Mouse (Mus musculus) left cerebral cortex, postnatal 10 days (tissue): ENCODE measurements around the gene Foxn1. TPM values are rescaled to one million over a fixed set of nuclear protein-coding genes. Genes with fewer than 3 reads are reported as not detected.

ENCODE experiments used
- DNase-seq, 2 experiments: peaks; one replicate each; pipeline ENCODE4 v3.0.0; 2021 to 2022; ENCODE audit warnings: low spot score in 2 of 2, mixed read lengths in 1 of 2; ENCODE audit errors: extremely low spot score in 1 of 2
- intact Hi-C: fragments of 180-260 bp; cut with DNase I; formaldehyde crosslinking; loops from one replicate; pipeline ENCODE4 v1.15.1; 2025
- total RNA-seq, 2 experiments: library from RNA; stranded (reverse); gene quantifications; 2 replicates each; pipeline ENCODE4 v1.2.3; 2021

The Foxn1 gene
- total RNA-seq, 2 experiments from 2014 or later: not detected

DNA sequence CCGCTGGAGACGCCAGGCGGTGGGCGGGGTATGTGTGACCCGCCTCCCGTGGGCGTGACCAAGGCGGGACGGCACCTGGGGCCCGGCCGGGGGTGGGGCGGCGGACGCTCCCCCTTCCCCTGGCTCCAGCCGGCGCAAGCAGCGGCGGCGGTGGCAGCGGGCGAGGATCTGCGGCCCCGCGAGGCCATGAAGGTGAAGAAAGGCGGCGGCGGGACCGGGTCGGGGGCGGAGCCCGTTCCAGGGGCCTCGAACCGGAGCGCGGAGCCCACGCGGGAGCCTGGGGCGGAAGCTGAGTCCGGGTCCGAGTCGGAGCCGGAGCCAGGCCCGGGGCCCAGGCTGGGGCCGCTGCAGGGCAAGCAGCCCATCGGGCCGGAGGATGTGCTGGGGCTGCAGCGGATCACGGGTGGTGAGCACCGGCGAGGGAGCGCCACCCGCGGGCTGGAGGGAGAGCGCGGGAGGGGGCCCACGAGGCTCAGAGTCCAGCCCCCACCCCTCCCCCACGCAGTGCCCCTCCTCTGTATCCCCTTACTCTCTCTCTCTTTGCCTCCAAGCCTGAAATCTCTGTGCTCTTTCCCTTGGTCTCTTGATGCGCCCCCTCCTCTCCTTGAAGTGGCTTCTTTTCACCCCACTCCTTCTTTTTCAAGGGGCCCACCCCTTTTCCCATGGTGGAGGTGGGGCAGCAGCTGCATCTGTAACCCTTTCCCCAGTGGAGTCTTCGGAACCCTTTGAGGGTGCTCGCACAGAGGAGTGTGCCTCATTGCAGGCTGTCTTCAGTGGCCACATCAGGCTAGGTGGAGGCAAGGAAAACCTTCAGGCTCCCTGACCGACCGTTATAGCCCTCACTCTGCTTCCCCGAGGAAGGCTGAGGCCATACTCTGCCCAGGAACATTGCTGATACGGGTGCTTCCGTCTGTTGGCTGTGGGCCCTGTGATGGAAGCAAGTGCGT lies 42.7 kb downstream of the Foxn1 start, which contains the start of gene Unc119:
Gene Unc119 (plus strand): TSS at position 102 of the 947 bp plus-strand sequence.
- peak in 1 of 2 experiments; percentile 86 for DNase-seq
- intact Hi-C loops: no loop called here

DNA sequence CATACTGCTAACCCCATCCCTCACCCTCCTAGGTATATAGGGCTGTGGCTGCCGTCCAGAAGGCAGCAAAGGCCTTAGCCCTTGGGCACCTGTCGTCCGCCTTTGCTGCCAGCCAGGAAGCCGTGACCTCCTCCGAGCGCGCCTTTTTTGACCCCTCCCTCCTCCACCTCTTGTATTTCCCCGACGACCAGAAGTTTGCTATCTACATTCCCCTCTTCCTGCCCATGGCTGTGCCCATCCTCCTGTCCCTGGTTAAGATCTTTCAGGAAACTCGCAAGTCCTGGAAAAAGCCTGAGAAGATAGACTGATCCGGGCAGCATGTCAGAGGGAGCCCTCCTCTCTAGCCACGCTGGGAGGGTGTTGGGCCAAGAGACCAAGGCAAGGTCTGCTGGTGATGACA lies 44.7 kb downstream of the Foxn1 start:
- intact Hi-C loops: no loop called here
- DNase-seq: no peak

DNA sequence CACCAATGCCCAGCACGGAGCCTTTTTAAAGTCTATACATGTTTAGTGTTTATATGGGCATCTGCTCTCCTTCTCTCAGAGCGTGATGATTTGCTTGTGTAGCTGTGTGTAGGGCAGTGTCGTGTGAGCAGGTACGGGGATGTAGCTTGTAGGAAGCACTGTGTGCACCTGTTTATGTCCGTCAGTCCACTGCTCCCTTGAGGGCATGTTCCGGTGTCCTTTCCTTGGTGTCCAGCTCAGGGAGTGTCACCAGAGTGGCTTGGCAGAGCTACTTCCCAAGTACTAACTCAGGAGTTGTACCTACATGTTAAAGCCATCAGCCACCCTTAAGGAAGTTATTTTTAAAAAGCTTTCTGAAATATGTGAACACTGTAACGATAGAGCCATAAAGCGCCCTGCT lies 49.3 kb downstream of the Foxn1 start:
- DNase-seq: no peak
- intact Hi-C loops: loop anchor here (5.0 kb wide), 2 partner anchors 50 to 70 kb away; no protein-coding TSS in a partner anchor

DNA sequence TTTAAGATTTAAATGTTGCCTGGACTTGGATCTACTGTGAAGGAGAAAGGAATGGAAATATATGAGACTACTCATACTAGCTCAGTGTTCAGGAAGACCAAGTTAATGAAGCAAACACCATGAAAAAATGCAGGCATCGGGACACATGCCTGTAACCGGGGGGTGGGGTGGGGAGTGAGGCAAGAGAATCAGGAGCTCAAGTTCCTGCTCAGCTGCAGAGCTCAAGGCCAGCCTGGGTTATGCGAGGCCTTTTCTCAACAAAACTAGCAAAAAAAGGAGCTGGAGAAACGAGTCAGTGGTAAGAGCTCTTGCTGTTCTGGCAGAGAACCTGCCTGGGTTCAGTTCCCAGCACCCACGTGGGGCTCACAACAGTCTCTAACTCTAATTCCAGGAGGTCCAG lies 52.4 kb downstream of the Foxn1 start:
- DNase-seq: no peak
- intact Hi-C loops: no loop called here

DNA sequence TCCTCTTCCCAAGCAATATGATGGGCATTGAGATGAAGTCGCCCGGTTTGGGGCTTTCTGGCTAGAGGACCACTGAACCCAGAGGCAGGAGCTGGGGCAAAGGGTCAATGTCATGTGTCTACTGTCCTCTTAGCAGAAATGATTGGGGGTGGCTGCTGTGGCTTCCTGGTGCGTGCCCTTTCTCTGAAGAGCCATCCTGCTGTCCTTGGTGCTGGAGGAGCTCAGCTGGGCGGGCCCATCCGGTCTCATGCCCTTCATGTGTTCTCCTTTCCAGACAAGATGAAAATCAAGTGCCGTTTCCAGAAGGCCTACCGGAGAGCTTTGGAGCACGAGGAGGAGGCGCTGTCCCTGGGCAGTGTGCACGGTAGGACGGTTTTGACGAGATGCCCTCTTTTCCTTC lies 53.7 kb downstream of the Foxn1 start:
- intact Hi-C loops: no loop called here
- no peak for DNase-seq

DNA sequence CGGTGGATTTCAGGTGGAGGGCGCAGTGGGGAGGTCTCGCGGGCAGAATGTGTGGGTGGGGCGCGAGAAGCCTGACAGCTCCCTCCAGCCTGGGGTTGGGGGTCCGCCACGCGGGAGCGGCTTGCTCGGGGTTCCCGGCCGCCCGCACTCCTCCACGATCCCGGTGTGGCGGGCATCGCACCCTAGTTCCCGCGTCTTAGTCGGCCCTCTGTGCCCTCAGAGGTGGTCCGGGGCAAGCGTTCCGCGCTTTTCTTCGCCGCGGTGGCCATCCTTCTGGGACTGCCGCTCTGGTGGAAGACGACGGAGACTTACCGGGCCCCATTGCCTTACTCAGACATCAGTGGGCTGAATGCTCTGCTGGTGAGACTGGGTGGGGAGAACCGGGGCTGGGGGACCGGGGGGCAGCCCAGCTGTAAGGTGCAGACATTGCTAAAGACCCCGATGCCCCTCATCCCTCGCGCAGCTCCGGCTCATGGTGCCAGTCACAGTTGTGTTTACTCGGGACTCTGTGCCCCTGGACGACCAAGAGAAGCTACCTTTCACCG lies 57.8 kb downstream of the Foxn1 start:
- intact Hi-C loops: no loop called here
- DNase-seq: no peak

DNA sequence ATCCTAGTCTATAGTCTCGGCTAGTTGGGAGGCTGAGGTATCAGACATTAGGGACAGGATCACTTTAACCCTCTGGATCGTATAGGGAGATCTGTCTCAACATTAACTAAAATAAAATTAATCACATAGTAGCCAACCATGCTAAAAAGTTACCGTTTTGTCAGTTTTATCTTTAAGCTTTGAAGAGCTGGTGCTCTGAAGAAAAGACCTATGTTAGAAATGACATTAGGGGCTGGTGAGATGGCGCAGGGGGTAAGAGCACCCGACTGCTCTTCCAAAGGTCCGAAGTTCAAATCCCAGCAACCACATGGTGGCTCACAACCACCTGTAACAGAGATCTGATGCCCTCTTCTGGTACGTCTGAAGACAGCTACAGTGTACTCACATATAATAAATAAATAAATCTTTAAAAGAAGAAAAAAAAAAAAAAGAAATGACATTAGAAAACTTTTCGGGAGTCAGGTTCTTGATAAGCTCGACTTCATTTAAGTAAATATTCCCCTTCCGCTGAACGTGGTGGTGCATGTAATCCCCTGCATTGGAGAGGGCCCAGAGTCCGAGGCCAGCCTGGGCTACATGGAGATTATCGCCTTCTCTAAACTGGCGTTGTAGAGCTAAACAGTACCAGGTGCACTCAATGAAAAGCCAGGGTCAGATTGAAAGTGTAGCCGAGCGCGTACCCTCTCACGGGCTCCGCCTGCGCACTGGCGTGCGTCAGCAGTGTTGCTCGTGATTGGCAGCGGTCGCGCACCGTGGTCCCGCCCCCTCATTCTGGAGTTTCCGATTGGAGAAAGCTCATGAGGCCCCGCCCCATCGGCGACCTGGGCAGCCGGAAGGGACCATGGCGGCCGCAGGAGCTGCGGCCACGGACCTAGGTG lies 58.5 kb downstream of the Foxn1 start, which contains the start of gene Pigs:
Gene Pigs (plus strand): TSS at position 782 of the 878 bp plus-strand sequence.
- peak; percentile 94 to 98 for DNase-seq
- intact Hi-C loops: no loop called here

DNA sequence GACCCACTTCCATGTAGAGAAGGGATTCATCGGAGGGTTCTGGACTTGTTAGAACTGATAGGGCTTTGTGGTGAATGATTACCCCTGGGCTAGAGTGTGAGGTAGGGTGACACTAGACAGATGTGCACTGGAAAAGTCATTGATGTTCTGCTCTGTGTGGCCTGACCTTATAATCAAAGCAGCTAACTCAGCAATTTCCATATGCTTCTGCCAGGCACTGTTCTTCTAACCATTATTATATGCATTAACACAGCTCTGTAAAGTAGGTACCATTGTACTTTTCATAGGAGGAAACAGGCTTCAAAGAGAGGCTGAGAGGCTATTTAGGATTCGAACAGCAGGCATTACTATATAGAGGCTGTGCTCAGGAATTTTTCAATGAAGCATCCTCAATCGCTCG lies 59.1 kb downstream of the Foxn1 start:
- no peak for DNase-seq
- intact Hi-C loops: no loop called here

DNA sequence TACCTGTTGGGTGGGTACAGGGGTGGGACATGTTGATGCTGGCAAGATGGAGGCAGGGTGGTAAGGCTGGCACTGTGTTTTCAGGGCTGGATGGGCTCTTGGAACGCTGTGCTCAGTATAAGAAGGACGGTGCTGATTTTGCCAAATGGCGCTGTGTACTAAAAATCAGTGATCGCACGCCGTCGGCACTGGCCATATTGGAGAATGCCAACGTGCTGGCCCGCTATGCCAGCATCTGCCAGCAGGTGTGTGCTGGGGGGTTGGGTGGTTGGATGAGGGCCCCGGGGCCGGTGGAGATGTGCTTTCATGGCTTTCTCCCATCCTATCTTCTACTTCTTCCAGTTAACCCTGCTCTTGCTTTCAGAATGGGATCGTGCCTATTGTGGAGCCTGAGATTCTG lies 61.4 kb downstream of the Foxn1 start:
- intact Hi-C loops: no loop called here
- DNase-seq: no peak

DNA sequence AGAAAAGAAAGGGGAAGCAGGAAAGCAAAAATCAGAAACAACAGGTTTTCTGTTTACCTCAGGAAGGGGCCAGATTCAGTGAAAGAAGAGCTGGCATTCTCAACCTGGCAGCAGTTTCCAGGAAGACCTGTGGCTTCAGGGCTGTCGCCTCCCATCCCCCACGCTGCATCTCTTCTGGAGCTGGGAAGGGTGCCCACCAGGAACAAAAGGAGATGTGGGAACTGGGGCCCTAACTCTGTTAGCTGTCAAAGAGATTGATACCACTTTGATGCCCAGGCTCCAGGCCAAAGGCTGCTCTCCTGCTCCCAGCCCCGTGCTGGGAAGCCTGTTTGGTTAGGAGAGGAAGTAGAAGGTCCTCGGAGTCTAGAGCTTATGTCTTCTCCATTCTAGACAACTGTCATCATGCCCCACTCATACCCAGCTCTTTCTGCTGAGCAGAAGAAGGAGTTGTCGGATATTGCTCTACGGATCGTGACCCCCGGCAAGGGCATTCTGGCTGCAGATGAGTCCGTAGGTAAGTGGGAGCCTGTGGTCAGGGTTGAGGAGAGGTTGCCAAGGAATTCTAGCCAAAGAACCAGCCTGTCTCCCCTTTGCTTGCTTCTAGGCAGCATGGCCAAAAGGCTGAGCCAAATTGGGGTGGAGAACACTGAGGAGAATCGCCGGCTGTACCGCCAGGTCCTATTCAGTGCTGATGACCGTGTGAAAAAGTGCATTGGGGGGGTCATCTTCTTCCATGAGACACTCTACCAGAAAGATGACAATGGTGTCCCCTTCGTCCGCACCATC lies 62.2 kb downstream of the Foxn1 start:
- peak; percentile 56 to 67 for DNase-seq
- intact Hi-C loops: no loop called here

DNA sequence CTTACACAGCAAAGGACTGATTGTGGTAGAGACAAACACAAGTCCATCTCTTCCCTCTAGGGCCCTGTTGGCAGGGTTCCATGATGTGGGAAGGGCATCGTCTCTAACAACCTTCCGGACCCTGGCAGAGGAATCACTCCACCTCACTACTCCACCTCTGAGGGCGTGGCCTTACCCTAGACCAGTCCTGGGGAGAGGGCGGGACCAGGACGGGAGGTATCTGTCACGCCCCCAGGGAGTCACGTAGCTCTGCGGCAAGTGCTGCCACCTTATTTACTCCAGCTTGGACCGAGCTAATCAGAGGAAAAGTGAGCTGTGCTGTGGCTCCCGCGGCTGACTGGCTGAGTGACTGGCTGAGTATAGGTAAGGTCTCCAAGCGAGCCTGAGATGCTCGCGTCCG lies 63.5 kb downstream of the Foxn1 start, which contains the start of gene Aldoc:
Gene Aldoc (plus strand): TSS at position 109 of the 400 bp plus-strand sequence.
- intact Hi-C loops: no loop called here

DNA sequence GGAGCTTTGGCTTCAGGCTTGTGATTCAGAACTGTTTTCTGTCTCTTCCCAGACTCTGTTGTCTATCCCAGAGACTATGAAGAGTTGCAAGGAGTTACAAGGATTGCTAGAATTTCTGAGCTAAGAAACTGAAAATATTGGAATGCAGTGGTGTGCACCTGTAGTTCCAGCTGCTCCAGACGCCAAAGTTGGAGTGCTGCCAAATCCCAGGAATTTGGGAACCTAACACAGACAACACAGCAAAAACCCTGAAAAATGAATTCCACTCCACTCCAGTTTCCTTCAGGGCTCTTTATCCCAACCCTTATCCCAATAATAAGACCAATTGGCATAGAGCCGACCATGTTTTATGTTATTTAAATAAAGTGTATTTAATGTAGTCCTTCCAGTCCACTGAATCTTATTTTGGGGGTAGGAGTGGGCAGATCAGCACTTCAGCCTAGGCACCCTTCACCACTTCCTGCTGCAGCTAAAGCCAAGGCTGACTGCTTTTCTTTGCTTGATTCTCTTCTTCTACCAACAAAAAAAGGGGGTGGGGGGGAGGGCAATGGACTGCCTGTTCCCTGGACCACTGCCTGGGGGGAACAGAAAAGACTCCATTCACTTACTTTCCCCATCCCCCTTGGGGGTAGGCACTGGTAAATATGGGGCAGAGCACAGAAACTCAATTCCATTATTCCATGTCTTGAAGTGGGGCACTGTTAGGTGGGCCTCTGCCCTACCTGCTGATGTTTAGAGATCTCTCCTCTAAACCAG lies 64.1 kb downstream of the Foxn1 start:
- peak; percentile 41 to 49 for DNase-seq

More for the DNA sequence above, 63.5 kb downstream of the Foxn1 start, which contains the start of gene Aldoc:
- DNase-seq: peak; percentile 74 to 88

DNA sequence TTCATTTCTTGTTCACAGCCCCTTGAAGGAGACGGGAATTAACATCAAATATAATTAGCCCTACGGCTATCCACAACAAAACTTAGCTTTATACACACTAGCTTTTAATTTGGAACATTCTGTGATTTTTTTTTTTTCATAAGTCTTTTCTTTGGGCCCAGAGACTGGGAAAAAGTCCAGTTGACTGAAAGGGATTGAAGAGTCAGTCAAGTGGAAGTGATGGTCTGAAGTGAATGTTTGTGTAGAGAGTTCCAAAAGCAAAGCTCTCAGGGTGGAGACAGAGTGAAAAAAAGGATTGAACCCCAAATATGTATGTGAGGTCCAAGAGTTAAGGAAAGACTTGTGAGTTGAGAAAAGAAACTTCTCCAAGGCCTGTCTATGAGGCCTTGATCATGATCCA lies 67.9 kb downstream of the Foxn1 start:
- no peak for DNase-seq
- intact Hi-C loops: no loop called here

More for the DNA sequence above, 64.1 kb downstream of the Foxn1 start:
- intact Hi-C loops: no loop called here

DNA sequence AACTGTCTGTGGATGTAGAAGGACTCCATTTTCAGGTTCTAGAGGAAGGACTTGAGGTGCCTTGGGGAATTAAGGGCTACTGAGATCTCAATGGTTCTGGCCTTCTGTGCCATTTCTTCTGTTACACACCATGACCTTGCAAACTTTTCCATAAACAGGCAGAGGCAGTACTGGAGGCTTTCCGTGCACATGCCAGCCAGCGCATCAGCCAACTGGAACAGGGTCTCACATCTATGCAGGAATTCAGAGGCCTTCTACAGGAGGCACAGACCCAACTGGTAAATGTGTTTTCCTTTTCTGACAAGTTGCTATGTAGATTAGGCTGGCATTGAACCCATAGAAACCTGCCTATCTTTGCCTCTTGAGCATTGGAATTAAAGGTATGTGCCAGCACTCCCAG lies 72.7 kb downstream of the Foxn1 start:
- intact Hi-C loops: no loop called here
- DNase-seq: no peak

DNA sequence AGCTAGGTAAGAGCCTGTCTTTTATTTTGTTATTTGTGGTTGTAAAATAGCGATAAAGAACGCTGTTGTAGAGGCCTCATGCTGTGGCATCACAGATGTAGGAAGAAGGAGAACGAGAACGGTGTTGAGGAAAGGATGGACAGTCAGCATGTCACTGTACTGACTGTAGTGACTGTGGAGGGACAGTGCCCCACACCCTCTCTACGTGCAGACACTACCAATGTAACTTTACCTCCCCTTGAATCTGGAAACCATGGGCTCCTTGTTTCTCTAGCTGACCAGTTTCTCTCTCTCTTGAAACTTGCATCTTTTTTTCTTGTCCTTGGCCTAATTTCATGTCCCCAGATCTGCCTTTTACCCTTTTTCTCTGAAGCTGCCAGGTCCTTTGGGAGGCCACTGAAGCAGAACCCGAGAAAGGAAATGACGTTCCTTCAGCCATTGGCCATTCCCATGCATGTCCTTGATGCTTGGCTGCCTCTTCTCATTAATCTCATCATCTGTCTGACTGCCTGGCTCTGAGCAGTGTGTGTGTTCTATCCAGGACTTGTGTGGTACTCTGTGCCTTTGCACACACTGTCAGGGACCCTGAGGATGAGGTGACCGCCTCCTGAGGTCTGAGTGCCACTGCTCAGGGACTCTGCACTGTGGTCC lies 75.4 kb downstream of the Foxn1 start:
- intact Hi-C loops: no loop called here

More for the DNA sequence above, 75.4 kb downstream of the Foxn1 start:
- no peak for DNase-seq
